Mouse (Mus musculus): Measurements from ENCODE around the gene Fitm1.

Gene Fitm1

GRCm38 (mm10) chr14:55570588-55570987 lies 4.8 kb upstream of the Fitm1 start:
- no peak for DNase-seq

- no peak for DNase-seq
These were observed 3.7 kb upstream of the Fitm1 start for GRCm38 (mm10) chr14:55571760-55572159.

- peak; percentile 60 for DNase-seq
These were observed 294 bp downstream of the Fitm1 start for GRCm38 (mm10) chr14:55575711-55576110.

- no peak for DNase-seq
These were observed 959 bp downstream of the Fitm1 start for GRCm38 (mm10) chr14:55576376-55576775.

- DNase-seq, result peak; percentile 80
These were observed 2.7 kb downstream of the Fitm1 start, which contains the start of gene Psme1 for GRCm38 (mm10) chr14:55577871-55578667. Gene Psme1 (plus strand): TSS chr14:55578123.

GRCm38 (mm10) chr14:55578668-55579269 lies 3.4 kb downstream of the Fitm1 start:
- DNase-seq, result peak; percentile 80

- no peak for DNase-seq
These were observed 4.4 kb downstream of the Fitm1 start for GRCm38 (mm10) chr14:55579511-55580496.

- DNase-seq, result no peak
These were observed 5.3 kb downstream of the Fitm1 start for GRCm38 (mm10) chr14:55580731-55581130.

GRCm38 (mm10) chr14:55581981-55582681 lies 6.7 kb downstream of the Fitm1 start:
- no peak for DNase-seq

GRCm38 (mm10) chr14:55584303-55584701 lies 8.9 kb downstream of the Fitm1 start:
- no peak for DNase-seq

GRCm38 (mm10) chr14:55584702-55585565 lies 9.5 kb downstream of the Fitm1 start, which contains the start of gene Emc9:
Gene Emc9 (minus strand): TSS chr14:55585302.
- DNase-seq, result peak; percentile 81

- DNase-seq, result no peak
These were observed 10.1 kb downstream of the Fitm1 start for GRCm38 (mm10) chr14:55585566-55585960.

- DNase-seq, result no peak
These were observed 10.7 kb downstream of the Fitm1 start for GRCm38 (mm10) chr14:55586149-55586548.

- DNase-seq, result no peak
These were observed 13.9 kb downstream of the Fitm1 start for GRCm38 (mm10) chr14:55589271-55589670.

- DNase-seq, result no peak
These were observed 14.5 kb downstream of the Fitm1 start for GRCm38 (mm10) chr14:55589771-55590448.

- DNase-seq, result peak; percentile 98
These were observed 15.4 kb downstream of the Fitm1 start, which contains the start of gene Psme2 for GRCm38 (mm10) chr14:55590748-55591330. Gene Psme2 (minus strand): TSS chr14:55591113.

- peak; percentile 98 for DNase-seq
These were observed 16.0 kb downstream of the Fitm1 start, which contains the start of gene Rnf31 for GRCm38 (mm10) chr14:55591331-55591891. Gene Rnf31 (plus strand): TSS chr14:55591708.

- DNase-seq, result no peak
These were observed 16.8 kb downstream of the Fitm1 start for GRCm38 (mm10) chr14:55592226-55592625.

- DNase-seq, result no peak
These were observed 20.7 kb downstream of the Fitm1 start for GRCm38 (mm10) chr14:55596036-55596690.

Measured in kidney, adult 11 months (tissue).